Mouse (Mus musculus) spleen, adult 2 months (tissue): ENCODE data around the gene Rnf227.

Experiments
- CTCF ChIP-seq: fragments of 200-500 bp; IDR thresholded peaks from 2 replicates; pipeline ENCODE4 v1.5.1; 2011; ENCODE audit warnings: mild to moderate bottlenecking, inconsistent platforms; ENCODE audit not compliant: insufficient read depth, insufficient read length, insufficient replicate concordance; ENCODE audit errors: extremely low read depth
- POLR2A ChIP-seq: fragments of 200-500 bp; IDR thresholded peaks from 2 replicates; pipeline ENCODE4 v1.6.1; 2011; ENCODE audit warnings: low read depth, low read length, inconsistent platforms

- no peak; the same call in 1 of the 2 replicates for TF ChIP-seq POLR2A
- no peak for TF ChIP-seq CTCF
These were observed 29.1 kb downstream of the Rnf227 start, which contains the start of gene Chd3 for GRCm38 (mm10) chr11:69369215-69369989.
